Mouse (Mus musculus) liver, adult 2 months (tissue): ENCODE results near the gene Ubap2.

Experiments used
- CTCF ChIP-seq: fragments of 200-500 bp; IDR thresholded peaks from 2 replicates; pipeline ENCODE4 v1.5.1; 2011; ENCODE audit warnings: low read depth, low read length, control low read depth
- POLR2A ChIP-seq: fragments of 200-500 bp; IDR thresholded peaks from 2 replicates; pipeline ENCODE4 v1.6.1; 2011; ENCODE audit warnings: low read length, control low read depth; ENCODE audit not compliant: insufficient read depth; ENCODE audit errors: extremely low read depth

DNA sequence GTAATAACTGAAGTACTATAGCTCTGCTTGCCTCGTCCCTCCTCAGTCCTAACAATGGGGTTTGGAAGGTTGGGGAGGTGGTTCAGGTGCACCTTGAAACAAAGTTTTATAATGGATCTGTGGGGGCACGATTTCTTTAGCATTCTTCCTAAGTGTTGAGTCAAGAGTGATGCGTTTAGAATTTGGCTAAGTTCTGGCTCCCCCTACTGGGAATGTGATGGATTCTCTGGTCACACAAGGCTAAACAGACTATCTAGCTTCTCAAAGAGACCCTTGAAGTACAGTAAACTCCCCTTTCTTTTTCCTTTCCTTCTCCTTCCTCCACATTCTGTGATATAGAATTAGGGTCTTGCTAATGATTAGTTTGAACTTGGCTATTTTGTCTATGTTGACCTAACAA, 11.5 kb upstream of the Ubap2 start:
- TF ChIP-seq CTCF (peak; percentile 57), POLR2A (no peak)
